Mouse (Mus musculus): ENCODE measurements around the gene Spaca4. TPM values are rescaled to one million over a fixed set of nuclear protein-coding genes. Genes with fewer than 3 reads are reported as not detected.

The Spaca4 gene
- total and polyA plus RNA-seq, 3 experiments, result not detected

DNA sequence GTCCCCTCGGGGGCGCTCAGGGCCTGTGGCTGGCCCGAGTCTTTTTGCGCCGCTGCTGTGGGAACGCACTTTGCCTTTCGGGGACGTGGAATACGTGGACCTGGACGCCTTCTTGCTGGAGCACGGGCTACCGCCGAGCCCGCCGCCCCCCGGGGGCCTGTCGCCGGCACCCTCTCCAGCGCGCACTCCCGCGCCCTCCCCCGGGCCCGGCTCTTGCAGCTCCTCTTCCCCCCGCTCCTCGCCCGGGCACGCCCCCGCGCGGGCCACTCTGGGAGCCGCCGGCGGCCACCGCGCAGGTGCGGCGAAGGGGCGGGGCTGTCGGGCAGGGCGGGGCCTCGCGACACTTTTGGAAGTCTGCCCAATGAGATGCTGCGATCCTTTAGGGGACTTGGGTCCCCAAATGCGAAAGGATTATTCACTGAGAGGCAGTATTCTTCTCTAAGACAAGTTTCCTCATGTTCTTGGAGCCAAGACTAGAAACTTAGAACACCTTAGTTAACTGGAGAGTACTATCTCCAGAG is 18.8 kb downstream of the Spaca4 start:
- Histone ChIP-seq H3K9ac (ENCODE audit: low read depth, low read length) (peak overlapping the region; percentile 97), H3K27ac (peak overlapping the region; percentile 99), H3K27me3 (ENCODE audit: control insufficient read depth, insufficient read depth, low read length) (no peaks in the 10 kb centered on the region), H3K4me3 (peak overlapping the region; percentile 91), H3K79me2 (replicated peaks; ENCODE audit: control insufficient read depth, insufficient read depth, low read length) (no peaks in the 10 kb centered on the region), H3K36me3 (ENCODE audit: control insufficient read depth, insufficient read depth, low read length) (peaks cover 23% of the 10 kb centered on the region), H3K4me1 (ENCODE audit: control insufficient read depth, insufficient read depth, low read length) (peaks cover 18% of the 10 kb centered on the region)
- peak; percentile 91 to 92 for DNase-seq
- TF ChIP-seq CTCF (IDR thresholded peaks at IDR 0.05), result peak; percentile 25; the same call in 1 of the 2 replicates
- TF ChIP-seq EP300 (IDR thresholded peaks at IDR 0.05; ENCODE audit: insufficient read depth, low read depth, low read length), result no peak
- TF ChIP-seq POLR2A (IDR thresholded peaks at IDR 0.05; ENCODE audit: insufficient read depth, low read depth, low read length), result peak; percentile 71
- 3% methylated on average over 37 of the region's 45 CpGs for WGBS
- intact Hi-C loops (cut with DNase I), result no loop called here

DNA sequence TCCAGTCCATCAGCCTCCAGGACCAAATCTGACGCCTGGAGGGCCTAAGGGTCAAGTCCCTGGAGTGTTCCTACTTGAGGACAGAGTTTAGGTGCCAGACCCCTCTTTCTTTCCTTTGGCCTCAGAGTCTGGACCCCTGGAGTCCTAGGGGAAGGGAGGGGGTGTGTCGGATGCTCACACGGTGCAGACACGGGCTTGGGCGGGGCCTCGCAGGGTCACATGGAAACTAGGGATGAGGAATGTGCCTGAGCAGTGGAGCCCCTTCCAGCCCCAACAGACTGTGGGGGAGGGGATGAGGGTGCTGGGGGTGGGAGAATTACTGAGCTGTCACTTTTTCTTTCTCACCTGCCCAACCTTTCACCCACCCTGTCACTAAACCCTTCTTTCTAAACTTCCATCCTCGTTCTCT is 19.7 kb downstream of the Spaca4 start:
- H3K27ac ChIP-seq, result peak overlapping the region; percentile 99
- H3K36me3 ChIP-seq (ENCODE audit: control insufficient read depth, insufficient read depth, low read length), result peaks cover 23% of the 10 kb centered on the region
- H3K9ac ChIP-seq (ENCODE audit: low read depth, low read length), result peak overlapping the region; percentile 97
- peak overlapping the region; percentile 91 for H3K4me3 ChIP-seq
- intact Hi-C loops (cut with DNase I), result no loop called here
- peaks cover 18% of the 10 kb centered on the region for H3K4me1 ChIP-seq (ENCODE audit: control insufficient read depth, insufficient read depth, low read length)
- TF ChIP-seq CTCF (IDR thresholded peaks at IDR 0.05) (no peak), EP300 (IDR thresholded peaks at IDR 0.05; ENCODE audit: insufficient read depth, low read depth, low read length) (peak; percentile 98), POLR2A (IDR thresholded peaks at IDR 0.05; ENCODE audit: insufficient read depth, low read depth, low read length) (peak; percentile 90)
- WGBS, result 0% methylated on average over 7 of the region's 7 CpGs
- H3K27me3 ChIP-seq (ENCODE audit: control insufficient read depth, insufficient read depth, low read length), result no peaks in the 10 kb centered on the region
- DNase-seq, result peak; percentile 87
- no peaks in the 10 kb centered on the region for H3K79me2 ChIP-seq (replicated peaks; ENCODE audit: control insufficient read depth, insufficient read depth, low read length)

DNA sequence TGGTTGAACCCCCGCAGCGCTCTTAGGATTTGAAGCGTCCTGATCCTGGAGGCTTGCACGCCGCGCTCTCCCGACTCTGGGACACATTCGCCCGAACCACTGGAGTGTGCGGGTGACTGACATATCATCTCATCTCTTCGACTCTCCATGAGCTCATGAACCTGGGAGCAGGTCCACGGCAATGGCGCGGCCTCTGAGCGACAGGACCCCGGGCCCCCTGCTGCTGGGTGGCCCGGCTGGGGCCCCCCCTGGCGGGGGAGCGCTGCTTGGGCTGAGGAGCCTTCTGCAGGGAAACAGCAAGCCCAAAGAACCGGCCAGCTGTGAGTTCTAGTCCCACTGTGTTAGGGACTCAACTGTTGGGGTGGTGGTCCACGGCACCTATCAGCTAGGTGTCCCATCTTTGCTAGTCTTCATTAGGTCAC is 20.2 kb downstream of the Spaca4 start:
- Histone ChIP-seq H3K27ac (peak overlapping the region; percentile 99), H3K4me1 (ENCODE audit: control insufficient read depth, insufficient read depth, low read length) (peaks cover 20% of the 10 kb centered on the region), H3K4me3 (peak overlapping the region; percentile 91), H3K27me3 (ENCODE audit: control insufficient read depth, insufficient read depth, low read length) (no peaks in the 10 kb centered on the region), H3K36me3 (ENCODE audit: control insufficient read depth, insufficient read depth, low read length) (peaks cover 23% of the 10 kb centered on the region), H3K9ac (ENCODE audit: low read depth, low read length) (peak overlapping the region; percentile 97), H3K79me2 (replicated peaks; ENCODE audit: control insufficient read depth, insufficient read depth, low read length) (no peaks in the 10 kb centered on the region)
- TF ChIP-seq POLR2A (IDR thresholded peaks at IDR 0.05; ENCODE audit: insufficient read depth, low read depth, low read length) (no peak), EP300 (IDR thresholded peaks at IDR 0.05; ENCODE audit: insufficient read depth, low read depth, low read length) (no peak), CTCF (IDR thresholded peaks at IDR 0.05) (peak; percentile 16; the same call in 1 of the 2 replicates)
- 1% methylated on average over 21 of the region's 21 CpGs for WGBS
- no peak for DNase-seq
- intact Hi-C loops (cut with DNase I), result no loop called here

DNA sequence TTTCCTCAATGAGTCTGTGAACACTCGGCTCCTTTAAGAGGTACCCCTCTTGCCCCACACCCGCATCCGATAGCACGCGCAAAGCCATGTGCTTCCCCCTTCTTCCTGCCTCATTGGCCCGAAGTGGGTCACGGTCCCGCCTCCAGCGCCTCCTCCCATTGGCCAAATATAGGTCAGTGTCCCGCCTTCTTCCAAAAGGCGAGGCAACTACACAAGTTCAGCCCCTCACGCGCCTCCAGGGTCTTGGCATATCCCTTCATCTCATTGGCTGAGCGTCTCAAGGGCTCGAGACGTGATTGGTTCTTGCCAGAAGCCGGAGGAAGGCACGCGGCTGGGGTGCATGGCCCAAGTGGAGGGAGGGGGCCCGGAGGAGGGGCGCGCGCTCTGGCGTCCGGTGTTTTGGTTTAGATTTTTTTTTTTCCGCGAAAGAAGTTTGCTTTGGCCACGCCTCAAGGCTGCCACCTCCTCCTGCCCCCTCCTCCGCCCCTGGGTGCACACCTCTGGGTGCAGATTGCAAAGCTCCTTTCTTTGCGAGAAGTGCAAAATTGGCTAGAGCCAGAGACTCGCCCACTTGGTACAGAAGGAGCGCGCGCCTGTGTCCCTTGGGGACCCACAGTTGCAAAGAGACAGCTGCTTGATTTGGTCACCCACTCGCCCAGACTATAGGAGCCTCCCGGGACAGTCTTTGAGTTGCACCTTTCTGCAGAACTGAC is 20.7 kb downstream of the Spaca4 start, which contains the start of gene Dbp:
TSS of gene Dbp (plus strand) at position 359 of the 713 bp plus-strand sequence.
- DNase-seq, result peak; percentile 97 to 100
- peak within 1 kb of the TSS; percentile 91 for H3K4me3 ChIP-seq
- TF ChIP-seq POLR2A (IDR thresholded peaks at IDR 0.05; ENCODE audit: insufficient read depth, low read depth, low read length) (peak; percentile 97), EP300 (IDR thresholded peaks at IDR 0.05; ENCODE audit: insufficient read depth, low read depth, low read length) (peak; percentile 91), CTCF (IDR thresholded peaks at IDR 0.05) (no peak)
- peak within 1 kb of the TSS; percentile 97 for H3K9ac ChIP-seq (ENCODE audit: low read depth, low read length)
- 0 out of 2 replicates have a peak, but pooled peaks cover 2% of the 10 kb centered on the region for H3K27me3 ChIP-seq (ENCODE audit: control insufficient read depth, insufficient read depth, low read length)
- peaks cover 20% of the 10 kb centered on the region for H3K36me3 ChIP-seq (ENCODE audit: control insufficient read depth, insufficient read depth, low read length)
- H3K27ac ChIP-seq, result peak within 1 kb of the TSS; percentile 99
- under 1% methylated on average over 36 of the region's 36 CpGs for WGBS
- H3K4me1 ChIP-seq (ENCODE audit: control insufficient read depth, insufficient read depth, low read length), result peaks cover 20% of the 10 kb centered on the region
- no peaks in the 10 kb centered on the region for H3K79me2 ChIP-seq (replicated peaks; ENCODE audit: control insufficient read depth, insufficient read depth, low read length)
- intact Hi-C loops (cut with DNase I), result loop anchor here (5.0 kb wide), 3 partner anchors 178 to 1153 kb away; partner anchors contain the start of genes Nr1h2, Plekha4 and Ppp1r15a

DNA sequence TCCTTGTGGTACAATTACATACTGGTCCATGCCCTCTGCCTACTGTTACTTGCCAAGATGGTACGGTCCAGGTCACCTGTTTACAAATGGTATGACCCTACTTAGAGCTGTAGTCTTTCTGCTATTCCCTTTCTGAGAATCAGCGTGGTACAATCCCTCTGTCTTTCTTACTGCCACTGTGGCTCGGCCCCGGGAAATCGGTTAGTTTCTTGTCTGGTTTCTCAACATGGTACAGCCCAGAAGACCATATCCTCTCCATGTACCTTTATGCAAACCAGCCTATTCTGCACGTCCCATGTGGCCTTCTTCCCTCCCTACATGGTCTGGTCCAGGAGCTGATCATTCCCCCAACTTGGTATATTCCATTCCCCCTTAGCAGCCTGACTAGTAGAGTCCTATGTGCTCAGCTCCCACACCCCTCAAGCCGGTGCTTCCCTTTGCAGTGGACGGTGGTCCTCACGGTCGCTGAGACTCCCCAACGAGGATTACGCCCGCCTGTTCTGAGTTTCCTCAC is 21.5 kb downstream of the Spaca4 start:
- DNase-seq, result peak in 1 of 2 experiments; percentile 68
- WGBS, result under 1% methylated on average over 13 of the region's 13 CpGs
- Histone ChIP-seq H3K36me3 (ENCODE audit: control insufficient read depth, insufficient read depth, low read length) (peaks cover 13% of the 10 kb centered on the region), H3K27me3 (ENCODE audit: control insufficient read depth, insufficient read depth, low read length) (0 out of 2 replicates have a peak, but pooled peaks cover 3% of the 10 kb centered on the region), H3K27ac (peak overlapping the region; percentile 91), H3K9ac (ENCODE audit: low read depth, low read length) (peak overlapping the region; percentile 82), H3K4me3 (peak overlapping the region; percentile 51), H3K79me2 (replicated peaks; ENCODE audit: control insufficient read depth, insufficient read depth, low read length) (no peaks in the 10 kb centered on the region), H3K4me1 (ENCODE audit: control insufficient read depth, insufficient read depth, low read length) (peaks cover 18% of the 10 kb centered on the region)
- intact Hi-C loops (cut with DNase I), result loop anchor here (5.0 kb wide), 3 partner anchors 177 to 1152 kb away; partner anchors contain the start of genes Nr1h2, Plekha4 and Ppp1r15a
- peak; percentile 87 for TF ChIP-seq EP300 (IDR thresholded peaks at IDR 0.05; ENCODE audit: insufficient read depth, low read depth, low read length)
- no peak for TF ChIP-seq CTCF (IDR thresholded peaks at IDR 0.05)
- TF ChIP-seq POLR2A (IDR thresholded peaks at IDR 0.05; ENCODE audit: insufficient read depth, low read depth, low read length), result peak; percentile 99

All from heart, adult 2 months (tissue).